Mouse (Mus musculus) MEL (cell line): ENCODE results near the gene Nxt1. TPM values are rescaled to one million over a fixed set of nuclear protein-coding genes. Genes with fewer than 3 reads are reported as not detected.

Experiments used
- DNase-seq: peaks from one replicate; pipeline ENCODE4 v3.0.0; 2011; ENCODE audit warnings: low read depth, low spot score
- H3K27ac ChIP-seq: 2 replicates; pipeline ENCODE4 v1.5.1; 2012; ENCODE audit warnings: low read depth, mild to moderate bottlenecking, control low read depth, low read length, moderate library complexity; ENCODE audit not compliant: control insufficient read depth
- H3K27me3 ChIP-seq, 2 experiments: fragments of 150-350 bp in 1 of 2; sonication (generic) in 1 of 2; 2 replicates each; pipeline ENCODE4 v1.6.1; 2012; ENCODE audit warnings: low read length in 2 of 2, mild to moderate bottlenecking in 2 of 2, improper control_type of control experiment in 1 of 2, moderate library complexity in 1 of 2; ENCODE audit not compliant: insufficient read depth in 2 of 2, control insufficient read depth in 1 of 2
- H3K36me3 ChIP-seq, 2 experiments: 2 replicates each; pipeline ENCODE4 v1.6.1; 2012 to 2014; ENCODE audit warnings: low read length in 2 of 2, improper control_type of control experiment in 1 of 2, inconsistent platforms in 1 of 2, mild to moderate bottlenecking in 1 of 2; ENCODE audit not compliant: insufficient read depth in 2 of 2, control insufficient read depth in 1 of 2
- H3K4me1 ChIP-seq, 2 experiments: fragments of 150-350 bp in 1 of 2; sonication (generic) in 1 of 2; 2 replicates each; pipeline ENCODE4 v1.6.1; 2012; ENCODE audit warnings: low read length in 2 of 2, improper control_type of control experiment in 1 of 2, mild to moderate bottlenecking in 1 of 2; ENCODE audit not compliant: insufficient read depth in 2 of 2, control insufficient read depth in 1 of 2
- H3K4me3 ChIP-seq, 2 experiments: fragments of 150-350 bp in 1 of 2; sonication (generic) in 1 of 2; 2 replicates each; pipeline ENCODE4 v1.5.1; 2012; ENCODE audit warnings: low read depth in 2 of 2, low read length in 2 of 2, mild to moderate bottlenecking in 2 of 2, moderate library complexity in 2 of 2, control low read depth in 1 of 2, improper control_type of control experiment in 1 of 2; ENCODE audit not compliant: control insufficient read depth in 1 of 2, insufficient read depth in 1 of 2
- H3K79me2 ChIP-seq: 2 replicates; pipeline ENCODE4 v1.6.1; 2012; ENCODE audit warnings: mild to moderate bottlenecking, low read length, moderate library complexity; ENCODE audit not compliant: control insufficient read depth, poor library complexity, insufficient read depth
- H3K9ac ChIP-seq: 2 replicates; pipeline ENCODE4 v1.6.1; 2012; ENCODE audit warnings: low read depth, mild to moderate bottlenecking, control low read depth, low read length, moderate library complexity; ENCODE audit not compliant: control insufficient read depth, poor library complexity, severe bottlenecking
- H3K9me3 ChIP-seq: fragments of 150-350 bp; sonication (generic); replicated peaks from 2 replicates; pipeline ENCODE4 v1.6.1; 2012; ENCODE audit warnings: mild to moderate bottlenecking, low read length, improper control_type of control experiment, moderate library complexity; ENCODE audit not compliant: insufficient read depth
- BHLHE40 ChIP-seq: IDR thresholded peaks from 2 replicates; pipeline ENCODE4 v1.6.1; 2012; ENCODE audit warnings: low read depth, mild to moderate bottlenecking, inconsistent platforms, low read length, improper control_type of control experiment, borderline replicate concordance
- CHD1 ChIP-seq: IDR thresholded peaks from 2 replicates; pipeline ENCODE4 v1.6.1; 2012; ENCODE audit warnings: low read depth, mild to moderate bottlenecking, inconsistent platforms, low read length, improper control_type of control experiment
- CHD2 ChIP-seq: IDR thresholded peaks from 2 replicates; pipeline ENCODE4 v1.6.1; 2011; ENCODE audit warnings: low read length, improper control_type of control experiment
- CTCF ChIP-seq, 3 experiments: IDR thresholded peaks in 2 of 3; conservative IDR thresholded peaks in 1 of 3; 2 replicates each; pipeline ENCODE4 v1.5.1; 2011 to 2012; ENCODE audit warnings: low read length in 3 of 3, low read depth in 2 of 3, mild to moderate bottlenecking in 2 of 3, improper control_type of control experiment in 1 of 3, inconsistent platforms in 1 of 3, mixed read lengths in 1 of 3, moderate library complexity in 1 of 3; ENCODE audit not compliant: control insufficient read depth in 1 of 3, insufficient read depth in 1 of 3, poor library complexity in 1 of 3, severe bottlenecking in 1 of 3
- EP300 ChIP-seq, 2 experiments: IDR thresholded peaks; 2 replicates each; pipeline ENCODE4 v1.6.1; 2011; ENCODE audit warnings: improper control_type of control experiment in 2 of 2, low read length in 2 of 2, low read depth in 1 of 2, mild to moderate bottlenecking in 1 of 2
- ETS1 ChIP-seq: IDR thresholded peaks from 2 replicates; pipeline ENCODE4 v1.6.1; 2012; ENCODE audit warnings: low read depth, mild to moderate bottlenecking, inconsistent platforms, low read length, improper control_type of control experiment, moderate library complexity
- GABPA ChIP-seq: IDR thresholded peaks from 2 replicates; pipeline ENCODE4 v1.6.1; 2012; ENCODE audit warnings: low read depth, mild to moderate bottlenecking, inconsistent platforms, low read length, improper control_type of control experiment, moderate library complexity
- GATA1 ChIP-seq: IDR thresholded peaks from 2 replicates; pipeline ENCODE4 v1.6.1; 2011; ENCODE audit warnings: low read depth, low read length, improper control_type of control experiment
- HCFC1 ChIP-seq: IDR thresholded peaks from 2 replicates; pipeline ENCODE4 v1.6.1; 2012; ENCODE audit warnings: low read depth, mild to moderate bottlenecking, inconsistent platforms, low read length, improper control_type of control experiment, moderate library complexity
- JUND ChIP-seq: IDR thresholded peaks from 2 replicates; pipeline ENCODE4 v1.6.1; 2011; ENCODE audit warnings: low read depth, mild to moderate bottlenecking, improper control_type of control experiment, low read length
- KAT2A ChIP-seq: conservative IDR thresholded peaks from 2 replicates; pipeline ENCODE4 v1.6.1; 2012; ENCODE audit warnings: low read depth, low read length, improper control_type of control experiment, inconsistent platforms
- MAFK ChIP-seq: IDR thresholded peaks from 2 replicates; pipeline ENCODE4 v1.6.1; 2011; ENCODE audit warnings: low read depth, mild to moderate bottlenecking, low read length, improper control_type of control experiment, borderline replicate concordance
- MAX ChIP-seq: IDR thresholded peaks from 2 replicates; pipeline ENCODE4 v1.6.1; 2011; ENCODE audit warnings: low read length, improper control_type of control experiment
- MAZ ChIP-seq: IDR thresholded peaks from 2 replicates; pipeline ENCODE4 v1.6.1; 2012; ENCODE audit warnings: low read depth, mild to moderate bottlenecking, inconsistent platforms, low read length, improper control_type of control experiment
- MEF2A ChIP-seq: IDR thresholded peaks from 2 replicates; pipeline ENCODE4 v1.6.1; 2014; ENCODE audit warnings: low read depth, mild to moderate bottlenecking, inconsistent platforms, low read length, improper control_type of control experiment; ENCODE audit not compliant: poor library complexity, insufficient replicate concordance, severe bottlenecking; ENCODE audit errors: extremely low read depth
- MXI1 ChIP-seq: IDR thresholded peaks from 2 replicates; pipeline ENCODE4 v1.6.1; 2011; ENCODE audit warnings: mild to moderate bottlenecking, low read depth, low read length, improper control_type of control experiment
- MYB ChIP-seq: IDR thresholded peaks from 2 replicates; pipeline ENCODE4 v1.6.1; 2011; ENCODE audit warnings: mild to moderate bottlenecking, low read depth, low read length, improper control_type of control experiment
- MYC ChIP-seq: IDR thresholded peaks from 2 replicates; pipeline ENCODE4 v1.6.1; 2011; ENCODE audit warnings: low read depth, mild to moderate bottlenecking, low read length, improper control_type of control experiment, moderate library complexity
- NELFE ChIP-seq: IDR thresholded peaks from 2 replicates; pipeline ENCODE4 v1.6.1; 2011; ENCODE audit warnings: low read depth, low read length, improper control_type of control experiment
- NRF1 ChIP-seq: IDR thresholded peaks from 2 replicates; pipeline ENCODE4 v1.6.1; 2014; ENCODE audit warnings: low read depth, mild to moderate bottlenecking, inconsistent platforms, low read length, improper control_type of control experiment, moderate library complexity; ENCODE audit not compliant: poor library complexity, insufficient read depth, severe bottlenecking
- POLR2A ChIP-seq, 2 experiments: IDR thresholded peaks; 2 replicates each; pipeline ENCODE4 v1.6.1; 2011 to 2012; ENCODE audit warnings: low read length in 2 of 2, mild to moderate bottlenecking in 2 of 2, control low read depth in 1 of 2, improper control_type of control experiment in 1 of 2, low read depth in 1 of 2, moderate library complexity in 1 of 2; ENCODE audit not compliant: control insufficient read depth in 1 of 2, insufficient read depth in 1 of 2, poor library complexity in 1 of 2
- POLR2AphosphoS2 ChIP-seq: IDR thresholded peaks from 2 replicates; pipeline ENCODE4 v1.6.1; 2011; ENCODE audit warnings: low read length, improper control_type of control experiment
- POLR2AphosphoS5 ChIP-seq: IDR thresholded peaks from 2 replicates; pipeline ENCODE4 v1.6.1; 2012; ENCODE audit warnings: low read depth, borderline replicate concordance, mild to moderate bottlenecking, inconsistent platforms, low read length, moderate library complexity, mixed read lengths
- RAD21 ChIP-seq: IDR thresholded peaks from 2 replicates; pipeline ENCODE4 v1.6.1; 2011; ENCODE audit warnings: mild to moderate bottlenecking, low read depth, low read length, improper control_type of control experiment
- RCOR1 ChIP-seq: IDR thresholded peaks from 2 replicates; pipeline ENCODE4 v1.6.1; 2012; ENCODE audit warnings: low read depth, mild to moderate bottlenecking, inconsistent platforms, low read length, improper control_type of control experiment
- SIN3A ChIP-seq: IDR thresholded peaks from 2 replicates; pipeline ENCODE4 v1.6.1; 2012; ENCODE audit warnings: low read length, improper control_type of control experiment, inconsistent platforms
- SMC3 ChIP-seq: IDR thresholded peaks from 2 replicates; pipeline ENCODE4 v1.6.1; 2011; ENCODE audit warnings: low read depth, low read length, improper control_type of control experiment
- TCF12 ChIP-seq: IDR thresholded peaks from 2 replicates; pipeline ENCODE4 v1.6.1; 2014; ENCODE audit warnings: low read depth, mild to moderate bottlenecking, inconsistent platforms, low read length, improper control_type of control experiment, moderate library complexity
- UBTF ChIP-seq: IDR thresholded peaks from 2 replicates; pipeline ENCODE4 v1.6.1; 2012; ENCODE audit warnings: low read depth, mild to moderate bottlenecking, inconsistent platforms, low read length, improper control_type of control experiment, moderate library complexity, borderline replicate concordance; ENCODE audit not compliant: insufficient read depth
- USF1 ChIP-seq: IDR thresholded peaks from 2 replicates; pipeline ENCODE4 v1.6.1; 2014; ENCODE audit warnings: low read depth, mild to moderate bottlenecking, inconsistent platforms, low read length, improper control_type of control experiment, moderate library complexity
- USF2 ChIP-seq, 2 experiments: IDR thresholded peaks; 2 replicates each; pipeline ENCODE4 v1.6.1; 2011 to 2012; ENCODE audit warnings: improper control_type of control experiment in 2 of 2, low read length in 2 of 2, borderline replicate concordance in 1 of 2, inconsistent platforms in 1 of 2, low read depth in 1 of 2, mild to moderate bottlenecking in 1 of 2; ENCODE audit not compliant: insufficient read depth in 1 of 2
- ZC3H11A ChIP-seq: IDR thresholded peaks from 2 replicates; pipeline ENCODE4 v1.6.1; 2012; ENCODE audit warnings: low read depth, mild to moderate bottlenecking, inconsistent platforms, low read length, improper control_type of control experiment
- ZKSCAN1 ChIP-seq: IDR thresholded peaks from 2 replicates; pipeline ENCODE4 v1.6.1; 2012; ENCODE audit warnings: low read depth, mild to moderate bottlenecking, inconsistent platforms, low read length, improper control_type of control experiment, moderate library complexity
- ZMIZ1 ChIP-seq: IDR thresholded peaks from 2 replicates; pipeline ENCODE4 v1.6.1; 2012; ENCODE audit warnings: low read depth, mild to moderate bottlenecking, inconsistent platforms, low read length, improper control_type of control experiment, moderate library complexity
- polyA plus RNA-seq, 2 experiments: library from polyadenylated mRNA; stranded (reverse) in 1 of 2; unstranded in 1 of 2; fragments of >175 nt in 1 of 2; fragments of >200 nt in 1 of 2; gene quantifications; 2 replicates each; pipeline versions ENCODE4 v1.2.1 to v1.2.4; 2012; ENCODE audit warnings: low replicate concordance in 2 of 2, low read depth in 1 of 2; ENCODE audit not compliant: insufficient read length in 2 of 2, insufficient read depth in 1 of 2, missing spikeins in 1 of 2
- total RNA-seq: library from RNA; depleted of rRNA; stranded (reverse); fragments of 300-350 nt; gene quantifications from 2 replicates; pipeline ENCODE4 v1.2.3, GENCODE M21; 2012; rRNA removed

Gene Nxt1
- 99.5 and 104 TPM in 2 replicates for total RNA-seq
- polyA plus RNA-seq: 10 to 100 TPM in 1 of 2 experiments, not detected in 1; 70.5 TPM

- H3K27me3 ChIP-seq: no peaks in the 10 kb centered on the region
- H3K79me2 ChIP-seq: peaks cover 23% of the 10 kb centered on the region
- peak; percentile 97 for DNase-seq
- H3K4me1 ChIP-seq: peaks cover 4 to 10% of the 10 kb centered on the region in 2 experiments; a peak in 2 of 4 replicates
- H3K36me3 ChIP-seq: peaks cover 6 to 13% of the 10 kb centered on the region in 2 experiments
- no peaks in the 10 kb centered on the region for H3K9me3 ChIP-seq
- peak within 1 kb of the TSS; percentile 71 for H3K27ac ChIP-seq
- peak within 1 kb of the TSS; percentile 78 to 93 for H3K4me3 ChIP-seq
- peak within 1 kb of the TSS; percentile 94 for H3K9ac ChIP-seq
- TF ChIP-seq HCFC1 (peak; percentile 99), USF1 (no peak), MXI1 (peak; percentile 76), SMC3 (no peak), ETS1 (0 out of 2 replicates have a peak, but pooled peaks have one; percentile 17), NRF1 (peak; percentile 85), ZKSCAN1 (no peak), CTCF (IDR thresholded peaks at IDR 0.05 in 2 of 3, conservative IDR thresholded peaks at IDR 0.05 in 1 of 3; ENCODE audit: control insufficient read depth in 1 of 3, insufficient read depth in 1 of 3, low read depth in 2 of 3, low read length in 3 of 3, poor library complexity in 1 of 3, severe bottlenecking in 1 of 3) (no peak), RCOR1 (no peak), MAZ (0 out of 2 replicates have a peak, but pooled peaks have one; percentile 26), KAT2A (peak; percentile 91), ZMIZ1 (no peak; the same call in 1 of the 2 replicates), JUND (no peak), BHLHE40 (no peak), POLR2AphosphoS2 (peak; percentile 41; the same call in 1 of the 2 replicates), MYB (no peak), CHD2 (peak; percentile 81), GATA1 (peak; percentile 57; the same call in 1 of the 2 replicates), MAFK (no peak), MEF2A (no peak), MYC (peak; percentile 26; the same call in 1 of the 2 replicates), CHD1 (no peak), POLR2A (IDR thresholded peaks at IDR 0.05; ENCODE audit: control insufficient read depth in 1 of 2, insufficient read depth in 1 of 2, low read depth in 1 of 2, low read length in 2 of 2, poor library complexity in 1 of 2) (peak; percentile 47 to 89), EP300 (IDR thresholded peaks at IDR 0.05; ENCODE audit: low read depth in 1 of 2, low read length in 2 of 2) (peak; percentile 19 to 33; a peak in 1 of 4 replicates), USF2 (IDR thresholded peaks at IDR 0.05; ENCODE audit: borderline replicate concordance in 1 of 2, insufficient read depth in 1 of 2, low read depth in 1 of 2, low read length in 2 of 2) (no peak), TCF12 (no peak; the same call in 1 of the 2 replicates), POLR2AphosphoS5 (no peak), ZC3H11A (no peak), SIN3A (peak; percentile 60), UBTF (no peak), GABPA (no peak), RAD21 (no peak), NELFE (peak; percentile 80), MAX (peak; percentile 46)
Observed at GRCm38 (mm10) chr2:148672199-148673096, at the start of gene Nxt1. Gene Nxt1 (plus strand): TSS chr2:148672601.
